Mouse (Mus musculus): Measurements from ENCODE around the gene Mpi. TPM values are rescaled to one million over a fixed set of nuclear protein-coding genes. Genes with fewer than 3 reads are reported as not detected.
A peak's percentile ranks its signal among the peaks of the same experiment; 100 is the strongest.

Mpi gene
- total and polyA plus RNA-seq, 2 experiments from 2014 or later = 64.6 to 67.9 TPM

GRCm38 (mm10) chr9:57503622-57504380 is 48.8 kb downstream of the Mpi start, which contains the start of gene Rpp25:
Rpp25 (plus strand) TSS chr9:57504026.
- Histone ChIP-seq H3K27ac (peak within 1 kb of the TSS; percentile 62; the same call in 1 of the 2 replicates), H3K9ac (replicated peaks; ENCODE audit: low read length) (peak within 1 kb of the TSS; percentile 48; the same call in 1 of the 2 replicates), H3K4me1 (ENCODE audit: insufficient read depth, low read length) (peaks cover 29% of the 10 kb centered on the region), H3K4me3 (ENCODE audit: low read length) (peak within 1 kb of the TSS; percentile 41), H3K36me3 (ENCODE audit: insufficient read depth, low read length) (no peaks in the 10 kb centered on the region), H3K9me3 (ENCODE audit: low read length) (no peaks in the 10 kb centered on the region), H3K27me3 (ENCODE audit: insufficient read depth, low read length) (peaks cover 9% of the 10 kb centered on the region), H3K4me2 (ENCODE audit: low read depth, low read length) (peak within 1 kb of the TSS; percentile 86)
- DNase-seq (ENCODE audit: low spot score) (peak; percentile 23), ATAC-seq (peak; percentile 55)
- WGBS = under 1% methylated on average over 46 of the region's 46 CpGs
- TF ChIP-seq CTCF (IDR thresholded peaks at IDR 0.05; ENCODE audit: low read depth) = no peak

- ATAC-seq = 0 out of 2 replicates have a peak, but pooled peaks have one; percentile 7
- Histone ChIP-seq H3K4me3 (ENCODE audit: low read length) (peak overlapping the region; percentile 41), H3K27me3 (ENCODE audit: insufficient read depth, low read length) (peaks cover 9% of the 10 kb centered on the region), H3K27ac (no peak overlapping the region; the same call in 1 of the 2 replicates), H3K36me3 (ENCODE audit: insufficient read depth, low read length) (no peaks in the 10 kb centered on the region), H3K9ac (replicated peaks; ENCODE audit: low read length) (peak overlapping the region; percentile 48; the same call in 1 of the 2 replicates), H3K9me3 (ENCODE audit: low read length) (no peaks in the 10 kb centered on the region), H3K4me1 (ENCODE audit: insufficient read depth, low read length) (peaks cover 29% of the 10 kb centered on the region), H3K4me2 (ENCODE audit: low read depth, low read length) (peak overlapping the region; percentile 86)
- TF ChIP-seq CTCF (IDR thresholded peaks at IDR 0.05; ENCODE audit: low read depth) = no peak
- 8% methylated on average over 23 of the region's 23 CpGs for WGBS
- DNase-seq (ENCODE audit: low spot score) = no peak
These were observed 49.5 kb downstream of the Mpi start for GRCm38 (mm10) chr9:57502911-57503621.

- Histone ChIP-seq H3K4me3 (ENCODE audit: low read length) (peak overlapping the region; percentile 18), H3K9ac (replicated peaks; ENCODE audit: low read length) (peak overlapping the region; percentile 35; the same call in 1 of the 2 replicates), H3K36me3 (ENCODE audit: insufficient read depth, low read length) (no peaks in the 10 kb centered on the region), H3K4me2 (ENCODE audit: low read depth, low read length) (peak overlapping the region; percentile 86), H3K4me1 (ENCODE audit: insufficient read depth, low read length) (peaks cover 29% of the 10 kb centered on the region), H3K27ac (peak overlapping the region; percentile 41; the same call in 1 of the 2 replicates), H3K27me3 (ENCODE audit: insufficient read depth, low read length) (peaks cover 9% of the 10 kb centered on the region), H3K9me3 (ENCODE audit: low read length) (no peaks in the 10 kb centered on the region)
- ATAC-seq (no peak), DNase-seq (ENCODE audit: low spot score) (peak; percentile 82)
- WGBS = 2% methylated on average over 20 of the region's 20 CpGs
- no peak for TF ChIP-seq CTCF (IDR thresholded peaks at IDR 0.05; ENCODE audit: low read depth)
These were observed 50.7 kb downstream of the Mpi start for GRCm38 (mm10) chr9:57501861-57502260.

GRCm38 (mm10) chr9:57501452-57501851 is 51.1 kb downstream of the Mpi start:
- DNase-seq (ENCODE audit: low spot score) = peak; percentile 28
- H3K36me3 ChIP-seq (ENCODE audit: insufficient read depth, low read length) = no peaks in the 10 kb centered on the region
- H3K27ac ChIP-seq = peak overlapping the region; percentile 41; the same call in 1 of the 2 replicates
- peaks cover 9% of the 10 kb centered on the region for H3K27me3 ChIP-seq (ENCODE audit: insufficient read depth, low read length)
- no peak for ATAC-seq
- no peak for TF ChIP-seq CTCF (IDR thresholded peaks at IDR 0.05; ENCODE audit: low read depth)
- H3K4me1 ChIP-seq (ENCODE audit: insufficient read depth, low read length) = peaks cover 29% of the 10 kb centered on the region
- H3K9me3 ChIP-seq (ENCODE audit: low read length) = no peaks in the 10 kb centered on the region
- H3K9ac ChIP-seq (replicated peaks; ENCODE audit: low read length) = peak overlapping the region; percentile 35; the same call in 1 of the 2 replicates
- H3K4me3 ChIP-seq (ENCODE audit: low read length) = peak overlapping the region; percentile 18
- peak overlapping the region; percentile 86 for H3K4me2 ChIP-seq (ENCODE audit: low read depth, low read length)
- WGBS = 9% methylated on average over 13 of the region's 13 CpGs

- Histone ChIP-seq H3K27me3 (ENCODE audit: insufficient read depth, low read length) (no peaks in the 10 kb centered on the region; the same call in 1 of the 2 replicates), H3K4me2 (ENCODE audit: low read depth, low read length) (no peak overlapping the region), H3K4me1 (ENCODE audit: insufficient read depth, low read length) (peaks cover 12% of the 10 kb centered on the region), H3K9ac (replicated peaks; ENCODE audit: low read length) (no peak overlapping the region), H3K36me3 (ENCODE audit: insufficient read depth, low read length) (no peaks in the 10 kb centered on the region), H3K4me3 (ENCODE audit: low read length) (no peak overlapping the region), H3K9me3 (ENCODE audit: low read length) (no peaks in the 10 kb centered on the region), H3K27ac (0 out of 2 replicates have a peak overlapping the region, but pooled peaks have one; percentile 26)
- WGBS = 44% methylated on average over 7 of the region's 7 CpGs
- DNase-seq (ENCODE audit: low spot score) = no peak
- no peak for TF ChIP-seq CTCF (IDR thresholded peaks at IDR 0.05; ENCODE audit: low read depth)
- ATAC-seq = no peak
These were observed 54.0 kb downstream of the Mpi start for GRCm38 (mm10) chr9:57498536-57498935.

- Histone ChIP-seq H3K9me3 (ENCODE audit: low read length) (no peaks in the 10 kb centered on the region), H3K4me2 (ENCODE audit: low read depth, low read length) (no peak overlapping the region), H3K9ac (replicated peaks; ENCODE audit: low read length) (no peak overlapping the region), H3K4me1 (ENCODE audit: insufficient read depth, low read length) (peaks cover 8% of the 10 kb centered on the region; the same call in 1 of the 2 replicates), H3K27ac (no peak overlapping the region), H3K4me3 (ENCODE audit: low read length) (no peak overlapping the region), H3K27me3 (ENCODE audit: insufficient read depth, low read length) (no peaks in the 10 kb centered on the region; the same call in 1 of the 2 replicates), H3K36me3 (ENCODE audit: insufficient read depth, low read length) (no peaks in the 10 kb centered on the region)
- WGBS = 61% methylated on average over 5 of the region's 5 CpGs
- DNase-seq (ENCODE audit: low spot score) (no peak), ATAC-seq (no peak)
- no peak for TF ChIP-seq CTCF (IDR thresholded peaks at IDR 0.05; ENCODE audit: low read depth)
These were observed 55.3 kb downstream of the Mpi start for GRCm38 (mm10) chr9:57497236-57497635.

All from hindbrain, postnatal 0 days (tissue).